Mouse (Mus musculus): ENCODE data around the gene Arl15.

GRCm38 (mm10) chr13:114188107-114188506 is 393.8 kb downstream of the Arl15 start:
- no peak for TF ChIP-seq POLR2A (IDR thresholded peaks at IDR 0.05; ENCODE audit: borderline replicate concordance, control insufficient read depth, low read depth, low read length)
- no peak for TF ChIP-seq CTCF (IDR thresholded peaks at IDR 0.05; ENCODE audit: control insufficient read depth, insufficient read depth, low read length)

Data from bone marrow, adult 2 months (tissue).